Mouse (Mus musculus): Measurements from ENCODE around the gene Slc5a5. TPM values are rescaled to one million over a fixed set of nuclear protein-coding genes. Genes with fewer than 3 reads are reported as not detected.
A peak's percentile ranks its signal among the peaks of the same experiment; 100 is the strongest.
"Not testable (repeated sequence)": the region's sequence is repeated elsewhere in the genome, so short reads cannot be mapped to it uniquely, and the experiment has no call there.

Slc5a5 gene
- polyA plus RNA-seq, 1 experiment from 2014 or later, result not detected

GRCm38 (mm10) chr8:70902211-70902610 lies 9.7 kb upstream of the Slc5a5 start:
- ATAC-seq (ENCODE audit: insufficient read depth), result no peak
- H3K4me3 ChIP-seq (replicated peaks), result no peak overlapping the region
- H3K27ac ChIP-seq (replicated peaks), result no peak overlapping the region
- H3K27me3 ChIP-seq, result peaks cover 8% of the 10 kb centered on the region
- H3K4me1 ChIP-seq (replicated peaks), result peaks cover 49% of the 10 kb centered on the region
- no peak overlapping the region for H3K9ac ChIP-seq
- no peak overlapping the region for H3K4me2 ChIP-seq
- no peaks in the 10 kb centered on the region for H3K36me3 ChIP-seq (replicated peaks)
- WGBS (ENCODE audit: insufficient replicate concordance), result 56% methylated on average over 5 of the region's 5 CpGs
- no peaks in the 10 kb centered on the region for H3K9me3 ChIP-seq (replicated peaks)

GRCm38 (mm10) chr8:70900872-70901387 lies 8.4 kb upstream of the Slc5a5 start:
- Histone ChIP-seq H3K9ac (no peak overlapping the region), H3K36me3 (replicated peaks) (peaks cover 5% of the 10 kb centered on the region; the same call in 1 of the 2 replicates), H3K4me3 (replicated peaks) (no peak overlapping the region), H3K4me1 (replicated peaks) (peaks cover 46% of the 10 kb centered on the region), H3K27ac (replicated peaks) (no peak overlapping the region), H3K4me2 (no peak overlapping the region), H3K27me3 (peaks cover 8% of the 10 kb centered on the region), H3K9me3 (replicated peaks) (no peaks in the 10 kb centered on the region)
- no peak for ATAC-seq (ENCODE audit: insufficient read depth)
- WGBS (ENCODE audit: insufficient replicate concordance), result 46% methylated on average over 2 of the region's 2 CpGs

- peaks cover 22% of the 10 kb centered on the region for H3K36me3 ChIP-seq (replicated peaks)
- H3K27ac ChIP-seq (replicated peaks), result no peak overlapping the region
- WGBS (ENCODE audit: insufficient replicate concordance), result 67% methylated on average over 2 of the region's 2 CpGs
- H3K9ac ChIP-seq, result no peak overlapping the region
- ATAC-seq (ENCODE audit: insufficient read depth), result no peak
- peaks cover 45% of the 10 kb centered on the region for H3K4me1 ChIP-seq (replicated peaks)
- H3K27me3 ChIP-seq, result peaks cover 5% of the 10 kb centered on the region
- H3K4me3 ChIP-seq (replicated peaks), result no peak overlapping the region
- no peak overlapping the region for H3K4me2 ChIP-seq
- H3K9me3 ChIP-seq (replicated peaks), result no peaks in the 10 kb centered on the region
Observed at GRCm38 (mm10) chr8:70899226-70899625, 6.7 kb upstream of the Slc5a5 start.

- peaks cover 46% of the 10 kb centered on the region for H3K4me1 ChIP-seq (replicated peaks)
- peak overlapping the region; percentile 86 for H3K4me2 ChIP-seq
- peaks cover 27% of the 10 kb centered on the region for H3K36me3 ChIP-seq (replicated peaks)
- 50% methylated on average over 2 of the region's 2 CpGs for WGBS (ENCODE audit: insufficient replicate concordance)
- no peak overlapping the region for H3K27ac ChIP-seq (replicated peaks)
- H3K27me3 ChIP-seq, result peaks cover 9% of the 10 kb centered on the region
- H3K9me3 ChIP-seq (replicated peaks), result no peaks in the 10 kb centered on the region
- H3K4me3 ChIP-seq (replicated peaks), result no peak overlapping the region
- no peak for ATAC-seq (ENCODE audit: insufficient read depth)
- H3K9ac ChIP-seq, result peak overlapping the region; percentile 66
Observed at GRCm38 (mm10) chr8:70898661-70899198, 6.2 kb upstream of the Slc5a5 start.

GRCm38 (mm10) chr8:70897681-70898413 lies 5.3 kb upstream of the Slc5a5 start:
- Histone ChIP-seq H3K9me3 (replicated peaks) (no peaks in the 10 kb centered on the region), H3K9ac (peak overlapping the region; percentile 66), H3K36me3 (replicated peaks) (peaks cover 28% of the 10 kb centered on the region), H3K27ac (replicated peaks) (peak overlapping the region; percentile 89), H3K4me2 (peak overlapping the region; percentile 86), H3K4me3 (replicated peaks) (peak overlapping the region; percentile 79), H3K4me1 (replicated peaks) (peaks cover 52% of the 10 kb centered on the region), H3K27me3 (peaks cover 17% of the 10 kb centered on the region)
- ATAC-seq (ENCODE audit: insufficient read depth), result peak; percentile 37
- under 1% methylated on average over 20 of the region's 20 CpGs for WGBS (ENCODE audit: insufficient replicate concordance)

GRCm38 (mm10) chr8:70897021-70897680 lies 4.6 kb upstream of the Slc5a5 start, which contains the start of gene Rpl18a:
TSS of gene Rpl18a (minus strand) at chr8:70897412.
- Histone ChIP-seq H3K9ac (peak within 1 kb of the TSS; percentile 89), H3K4me1 (replicated peaks) (peaks cover 59% of the 10 kb centered on the region), H3K27ac (replicated peaks) (peak within 1 kb of the TSS; percentile 89), H3K4me2 (peak within 1 kb of the TSS; percentile 92), H3K36me3 (replicated peaks) (peaks cover 28% of the 10 kb centered on the region), H3K9me3 (replicated peaks) (no peaks in the 10 kb centered on the region), H3K4me3 (replicated peaks) (peak within 1 kb of the TSS; percentile 79), H3K27me3 (peaks cover 21% of the 10 kb centered on the region)
- ATAC-seq (ENCODE audit: insufficient read depth), result peak; percentile 96
- WGBS (ENCODE audit: insufficient replicate concordance), result under 1% methylated on average over 60 of the region's 60 CpGs

GRCm38 (mm10) chr8:70896316-70897020 lies 3.9 kb upstream of the Slc5a5 start:
- ATAC-seq (ENCODE audit: insufficient read depth), result no peak
- no peaks in the 10 kb centered on the region for H3K9me3 ChIP-seq (replicated peaks)
- peak overlapping the region; percentile 92 for H3K4me2 ChIP-seq
- H3K27ac ChIP-seq (replicated peaks), result peak overlapping the region; percentile 75
- under 1% methylated on average over 25 of the region's 25 CpGs for WGBS (ENCODE audit: insufficient replicate concordance)
- H3K4me1 ChIP-seq (replicated peaks), result peaks cover 66% of the 10 kb centered on the region
- peak overlapping the region; percentile 79 for H3K4me3 ChIP-seq (replicated peaks)
- H3K36me3 ChIP-seq (replicated peaks), result peaks cover 28% of the 10 kb centered on the region
- H3K9ac ChIP-seq, result peak overlapping the region; percentile 89
- H3K27me3 ChIP-seq, result peaks cover 26% of the 10 kb centered on the region

- Histone ChIP-seq H3K36me3 (replicated peaks) (peaks cover 28% of the 10 kb centered on the region), H3K4me2 (peak overlapping the region; percentile 92), H3K4me3 (replicated peaks) (peak overlapping the region; percentile 79), H3K27me3 (peaks cover 34% of the 10 kb centered on the region), H3K4me1 (replicated peaks) (peaks cover 72% of the 10 kb centered on the region), H3K9ac (peak overlapping the region; percentile 89; the same call in 1 of the 2 replicates)
- H3K9me3 ChIP-seq (replicated peaks); H3K27ac ChIP-seq (replicated peaks); ATAC-seq (ENCODE audit: insufficient read depth): not testable (repeated sequence)
- 69% methylated on average over 24 of the region's 24 CpGs for WGBS (ENCODE audit: insufficient replicate concordance)
Observed at GRCm38 (mm10) chr8:70895571-70896259, 3.2 kb upstream of the Slc5a5 start.

GRCm38 (mm10) chr8:70894771-70895545 lies 2.4 kb upstream of the Slc5a5 start:
- H3K9ac ChIP-seq, result no peak overlapping the region
- H3K4me3 ChIP-seq (replicated peaks), result no peak overlapping the region
- 84% methylated on average over 8 of the region's 8 CpGs for WGBS (ENCODE audit: insufficient replicate concordance)
- H3K4me1 ChIP-seq (replicated peaks), result peaks cover 72% of the 10 kb centered on the region
- peaks cover 28% of the 10 kb centered on the region for H3K36me3 ChIP-seq (replicated peaks)
- H3K9me3 ChIP-seq (replicated peaks), result no peaks in the 10 kb centered on the region
- peaks cover 41% of the 10 kb centered on the region for H3K27me3 ChIP-seq
- no peak for ATAC-seq (ENCODE audit: insufficient read depth)
- H3K4me2 ChIP-seq, result no peak overlapping the region
- H3K27ac ChIP-seq (replicated peaks), result no peak overlapping the region

GRCm38 (mm10) chr8:70894385-70894720 lies 1.8 kb upstream of the Slc5a5 start:
- no peak overlapping the region for H3K4me2 ChIP-seq
- H3K9ac ChIP-seq, result no peak overlapping the region
- H3K4me1 ChIP-seq (replicated peaks), result peaks cover 71% of the 10 kb centered on the region
- H3K27me3 ChIP-seq, result peaks cover 47% of the 10 kb centered on the region
- peaks cover 28% of the 10 kb centered on the region for H3K36me3 ChIP-seq (replicated peaks)
- no peaks in the 10 kb centered on the region for H3K9me3 ChIP-seq (replicated peaks)
- WGBS (ENCODE audit: insufficient replicate concordance), result 52% methylated on average over 2 of the region's 2 CpGs
- no peak overlapping the region for H3K4me3 ChIP-seq (replicated peaks)
- no peak overlapping the region for H3K27ac ChIP-seq (replicated peaks)
- ATAC-seq (ENCODE audit: insufficient read depth), result no peak

All from liver, embryonic 15.5 days (tissue).